Mouse (Mus musculus) MEL-GATA-1-ER (cell line): ENCODE data around the gene Stat3.

ENCODE experiments used
- DNase-seq: peaks from one replicate; pipeline ENCODE4 v3.0.0-alpha.2; 2012; ENCODE audit warnings: low read depth; ENCODE audit errors: extremely low read depth

Stat3 gene

GRCm38 (mm10) chr11:100891256-100892123 lies 47.9 kb downstream of the Stat3 start:
- DNase-seq = peak; percentile 95

GRCm38 (mm10) chr11:100890481-100890880 lies 48.9 kb downstream of the Stat3 start:
- DNase-seq = no peak

- no peak for DNase-seq
These were observed 51.0 kb downstream of the Stat3 start for GRCm38 (mm10) chr11:100888348-100888820.

DNA sequence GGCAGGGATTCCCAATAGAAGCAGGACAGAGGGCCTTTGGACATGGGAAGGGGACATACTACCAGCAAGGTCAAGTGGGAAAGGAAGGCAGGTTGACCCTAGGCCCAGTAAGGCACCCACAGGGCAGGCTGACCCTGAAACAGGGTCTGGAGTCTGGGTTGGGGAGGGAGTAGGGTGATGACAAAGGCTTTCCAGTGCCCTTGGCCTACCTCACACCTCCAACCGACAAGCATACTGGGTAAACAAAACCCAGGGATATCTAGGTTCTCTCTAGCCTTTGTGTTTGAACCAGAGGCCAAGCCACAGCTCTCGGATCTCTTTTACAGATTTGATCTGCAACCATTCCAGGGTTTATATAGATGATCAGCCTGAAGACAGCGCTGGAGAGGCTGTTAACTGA lies 51.6 kb downstream of the Stat3 start:
- DNase-seq = no peak

GRCm38 (mm10) chr11:100887236-100887635 lies 52.1 kb downstream of the Stat3 start:
- DNase-seq = no peak

DNA sequence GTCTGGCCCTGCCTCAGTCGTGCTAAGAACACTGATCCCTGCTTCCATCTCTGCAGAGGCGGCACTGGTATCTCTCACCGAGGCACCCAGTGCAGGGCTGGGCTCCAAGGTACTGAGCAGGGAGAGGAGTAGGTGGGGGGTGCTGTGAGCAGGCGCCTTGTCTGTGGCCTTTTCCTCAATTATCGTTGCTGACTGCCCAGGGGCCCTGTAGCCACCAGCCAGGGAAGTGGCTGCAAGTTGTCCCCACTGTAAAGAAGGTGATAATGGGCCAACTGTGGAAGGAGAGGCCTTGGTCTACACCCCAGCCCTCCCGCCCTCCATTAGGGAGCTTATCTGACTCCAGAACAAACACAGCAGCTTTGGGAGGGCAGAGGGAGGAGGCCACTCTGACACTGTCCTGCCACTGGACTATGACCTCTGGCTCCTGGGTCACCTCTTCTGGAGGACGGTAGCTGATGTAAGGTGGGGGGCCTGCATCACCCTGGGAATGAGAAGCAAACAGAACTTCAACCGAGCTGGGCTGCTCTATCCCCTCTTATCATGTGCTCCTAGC lies 53.1 kb downstream of the Stat3 start:
- DNase-seq = no peak

- no peak for DNase-seq
These were observed 53.9 kb downstream of the Stat3 start for GRCm38 (mm10) chr11:100885472-100885871.

DNA sequence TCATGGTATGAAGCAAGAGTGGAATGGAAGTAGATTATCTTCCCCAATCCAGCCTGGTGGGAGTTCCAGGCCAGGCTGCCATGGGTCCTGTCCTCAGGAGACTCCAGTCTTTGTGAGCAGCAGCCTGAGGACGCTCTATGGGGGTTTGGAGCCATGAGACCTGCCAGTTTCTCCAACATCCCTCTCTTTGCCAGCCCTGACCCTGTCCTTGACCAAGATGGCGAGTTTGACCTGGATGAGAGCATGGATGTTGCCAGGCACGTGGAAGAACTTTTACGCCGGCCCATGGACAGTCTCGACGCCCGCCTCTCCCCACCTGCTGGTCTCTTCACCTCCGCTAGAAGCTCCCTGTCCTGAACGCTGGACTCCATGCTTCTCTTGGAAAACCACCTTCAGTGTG lies 55.7 kb downstream of the Stat3 start:
- no peak for DNase-seq

GRCm38 (mm10) chr11:100879321-100880078 lies 59.8 kb downstream of the Stat3 start:
- no peak for DNase-seq

- DNase-seq = no peak
These were observed 63.6 kb downstream of the Stat3 start for GRCm38 (mm10) chr11:100875761-100876160.

GRCm38 (mm10) chr11:100870968-100871350 lies 68.4 kb downstream of the Stat3 start:
- no peak for DNase-seq

- DNase-seq = no peak
These were observed 68.9 kb downstream of the Stat3 start for GRCm38 (mm10) chr11:100870256-100870967.

GRCm38 (mm10) chr11:100865618-100866017 lies 73.7 kb downstream of the Stat3 start:
- DNase-seq = no peak

- no peak for DNase-seq
These were observed 76.2 kb downstream of the Stat3 start for GRCm38 (mm10) chr11:100863141-100863540.

DNA sequence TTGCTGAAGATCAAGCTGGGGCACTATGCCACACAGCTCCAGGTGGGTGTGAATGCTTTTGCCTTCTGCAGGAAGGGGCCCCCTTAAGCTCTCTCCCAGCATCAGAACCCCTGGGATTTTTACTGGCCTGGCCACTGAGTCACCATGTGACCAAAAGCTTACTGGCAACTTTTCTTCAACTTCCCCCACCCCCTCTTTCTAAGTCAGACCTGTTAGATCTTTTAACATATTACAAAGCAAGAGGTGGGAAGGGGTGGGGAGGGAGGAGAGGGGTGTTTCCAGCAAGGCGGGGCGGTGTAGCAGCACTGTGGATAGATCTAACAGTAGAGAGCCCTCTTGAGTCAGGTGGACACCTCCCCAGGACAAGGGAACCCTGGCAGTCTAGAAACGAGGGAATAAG lies 77.5 kb downstream of the Stat3 start:
- DNase-seq = no peak

- DNase-seq = peak; percentile 74
These were observed 78.0 kb downstream of the Stat3 start for GRCm38 (mm10) chr11:100861335-100861734.

DNA sequence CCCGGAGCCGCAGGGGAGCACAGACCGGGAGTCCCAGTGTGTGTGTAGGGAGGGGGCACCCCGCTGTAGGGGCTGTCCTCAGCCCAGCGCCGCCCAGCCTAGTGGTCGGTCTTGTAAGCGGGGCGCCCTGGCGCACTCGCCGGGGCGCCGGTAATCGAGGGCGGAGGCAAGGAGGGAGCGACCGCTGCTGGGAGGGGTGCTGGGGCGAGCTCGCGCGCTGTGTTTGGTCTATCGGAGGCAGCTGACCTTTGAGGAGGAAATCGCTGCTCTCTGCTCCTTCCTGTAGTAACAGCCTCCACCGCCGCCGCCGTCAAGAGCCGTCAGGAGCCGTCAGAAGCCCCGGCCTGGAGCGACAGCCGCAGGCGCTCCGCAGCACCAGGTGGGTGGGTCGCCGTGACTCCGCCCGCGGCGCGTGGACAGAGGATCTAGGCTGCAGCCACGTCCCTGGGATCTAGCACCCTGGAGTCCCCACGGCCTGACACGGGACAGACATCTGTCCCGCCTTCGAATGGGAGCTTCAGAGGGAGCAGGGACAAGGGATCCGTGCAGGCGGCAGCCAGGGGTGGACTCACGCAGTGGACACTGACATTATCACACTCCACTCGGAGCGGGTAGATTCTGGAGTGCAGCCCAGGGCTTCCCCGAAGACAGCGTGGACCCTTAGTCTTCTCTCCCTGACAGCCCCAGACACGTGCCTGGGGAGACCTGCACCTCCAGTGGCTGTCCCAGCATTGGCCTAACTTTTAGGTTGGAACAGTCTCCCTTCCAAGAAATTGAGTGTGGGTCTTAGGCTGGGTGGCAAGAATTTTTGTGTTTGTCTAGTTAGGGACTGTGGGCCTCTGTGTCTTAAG lies 78.9 kb downstream of the Stat3 start:
- DNase-seq = peak; percentile 81

DNA sequence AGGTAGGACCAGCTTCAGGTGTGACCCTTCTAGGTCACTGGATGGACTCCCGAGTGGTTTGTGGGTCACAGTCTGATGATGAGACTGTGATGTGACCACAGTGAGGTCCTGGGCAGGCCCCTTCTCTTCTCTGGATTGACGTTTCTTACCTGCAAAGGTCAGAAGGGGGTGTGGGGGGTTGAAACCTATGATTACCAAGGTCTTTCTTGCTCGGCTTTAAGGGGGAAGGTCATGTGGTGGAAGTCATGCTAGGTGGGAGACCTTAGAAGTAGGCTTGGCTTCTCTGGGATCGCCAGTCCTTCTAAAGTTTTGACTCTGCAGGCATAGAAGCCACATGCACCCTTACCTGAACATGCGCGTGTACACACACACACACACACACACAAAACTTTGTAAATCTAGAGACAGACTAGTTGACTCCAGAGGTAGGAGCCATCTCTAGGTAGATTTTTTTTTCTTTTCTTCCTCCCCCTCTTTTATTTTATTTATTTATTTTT lies 79.7 kb downstream of the Stat3 start:
- DNase-seq = no peak

DNA sequence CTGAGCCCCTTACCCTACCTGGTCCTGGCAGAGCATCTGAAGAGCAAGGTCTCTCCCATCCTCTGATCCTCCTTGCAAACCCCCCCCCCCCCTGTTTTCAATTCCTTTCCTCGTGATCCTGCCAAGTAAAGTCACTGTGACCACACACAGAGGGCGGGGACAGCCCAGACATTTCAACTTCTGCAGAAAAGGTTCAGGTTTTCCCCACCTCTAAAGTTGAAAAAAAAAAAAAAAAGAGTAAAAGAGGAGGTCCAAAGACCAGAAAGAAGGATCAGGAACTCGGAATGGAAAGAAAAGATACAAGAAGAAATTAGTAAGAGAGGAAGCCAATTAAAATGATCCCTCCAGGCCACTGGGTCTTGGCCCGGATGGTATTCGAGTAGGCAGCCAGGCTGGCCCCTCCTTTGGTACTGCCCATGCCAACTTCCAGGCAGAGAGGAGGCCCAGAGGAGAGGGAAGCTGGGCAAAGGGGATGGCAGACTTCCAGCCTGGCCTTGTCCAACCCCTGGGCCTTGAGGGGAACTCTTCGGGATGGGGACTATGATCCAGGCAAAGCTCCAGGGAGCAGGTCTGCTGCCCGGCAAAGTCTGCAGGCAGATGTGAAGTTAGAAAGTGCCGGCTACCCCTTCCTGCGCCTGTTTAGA lies 80.3 kb downstream of the Stat3 start, which contains the start of gene Stat5a:
Gene Stat5a, plus strand, starts transcription at position 417 of the 644 bp plus-strand sequence.
- no peak for DNase-seq

DNA sequence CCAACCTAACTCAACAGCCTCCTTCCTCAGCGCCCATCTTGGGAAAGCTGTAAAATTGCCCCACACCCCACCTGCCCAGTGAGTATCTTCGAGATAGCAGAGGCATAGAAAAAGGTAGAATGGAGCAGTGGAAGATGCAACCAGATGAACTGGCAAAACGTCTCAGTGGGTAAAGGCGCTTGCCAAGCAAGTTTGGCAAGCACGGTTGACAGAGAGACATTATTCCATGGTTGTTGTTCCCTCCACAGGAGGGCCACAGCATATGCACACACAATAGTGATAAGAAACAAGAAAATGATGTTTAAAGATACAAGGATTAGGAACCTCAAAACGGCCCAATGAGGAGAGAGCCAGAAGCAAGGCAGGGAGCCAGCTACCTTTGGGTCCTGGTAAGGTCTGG lies 81.4 kb downstream of the Stat3 start:
- no peak for DNase-seq
